ENCODE assay signal across 9 mouse cellular contexts in the genomic region with DNA sequence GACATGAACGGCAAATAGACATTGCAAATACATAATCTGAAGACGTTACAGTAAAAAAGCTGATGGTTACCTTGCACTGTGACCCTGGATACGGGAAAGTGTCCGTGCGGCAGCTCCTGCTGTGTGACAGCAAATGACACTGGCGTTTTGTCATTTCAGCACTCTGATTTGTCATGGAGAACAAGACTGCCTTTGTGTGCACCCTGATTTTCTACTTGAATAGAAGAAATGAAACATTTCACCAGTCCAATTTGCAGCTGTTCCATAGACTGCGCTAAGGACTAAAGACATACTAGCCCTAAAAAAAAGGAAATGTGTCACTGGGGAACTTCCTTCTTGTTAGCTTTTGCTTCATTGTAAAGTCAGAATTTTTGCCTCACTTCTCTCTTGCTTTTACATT. TPM values are rescaled to one million over a fixed set of nuclear protein-coding genes. Genes with fewer than 3 reads are reported as not detected.
A peak's percentile ranks its signal among the peaks of the same experiment; 100 is the strongest.
DNase-seq lines count a peak whose midpoint lies in the region; ATAC-seq and TF ChIP-seq lines count a peak whose summit lies in the region.
"Had no signal": no experiment of that assay in that cellular context is flagged by ENCODE, and none has a peak within 500 bp of the region (broad histone marks: within the 10 kb centered on the region; RNA-seq: fewer than 3 reads in every experiment).

A gene (minus strand): TSS at position 168 of the 400 bp plus-strand sequence.

- TF ChIP-seq POLR2A in testis, adult 2 months (IDR thresholded peaks at IDR 0.05; ENCODE audit: control insufficient read depth, low read depth, low read length) = no peak

- H3K27ac ChIP-seq in forebrain, embryonic 11.5 days (ENCODE audit: low read depth, low read length) = no peak within 1 kb of the TSS
- H3K27ac ChIP-seq in forebrain, embryonic 10.5 days = no peak within 1 kb of the TSS
- 0 out of 2 replicates have a peak within 1 kb of the TSS, but pooled peaks have one; percentile 6 for H3K27ac ChIP-seq in testis, adult 2 months (ENCODE audit: control insufficient read depth, insufficient read depth, low read depth, low read length)

- TF ChIP-seq CTCF in testis, adult 2 months (IDR thresholded peaks at IDR 0.05; ENCODE audit: control insufficient read depth, insufficient read depth, insufficient replicate concordance, low read depth, low read length) = no peak

- H3K36me3 ChIP-seq in forebrain, embryonic 11.5 days (ENCODE audit: control insufficient read depth, insufficient read depth, low read length) = no peaks in the 10 kb centered on the region
- peaks cover 8% of the 10 kb centered on the region for H3K36me3 ChIP-seq in forebrain, embryonic 10.5 days (replicated peaks)
- H3K36me3 ChIP-seq in testis, adult 2 months (ENCODE audit: control insufficient read depth, insufficient read depth, low read length) = no peaks in the 10 kb centered on the region

- H3K9ac ChIP-seq in forebrain, embryonic 11.5 days (ENCODE audit: low read length) = no peak within 1 kb of the TSS

- no peaks in the 10 kb centered on the region for H3K9me3 ChIP-seq in forebrain, embryonic 11.5 days (ENCODE audit: control insufficient read depth, low read length)
- H3K9me3 ChIP-seq in forebrain, embryonic 10.5 days = no peaks in the 10 kb centered on the region

- H3K4me2 ChIP-seq in forebrain, embryonic 11.5 days (ENCODE audit: low read depth, low read length, severe bottlenecking) = 0 out of 2 replicates have a peak within 1 kb of the TSS, but pooled peaks have one; percentile 5

- WGBS in forebrain, embryonic 11.5 days = 18% methylated on average over 7 of the region's 7 CpGs
- WGBS in forebrain, embryonic 10.5 days = 36% methylated on average over 7 of the region's 7 CpGs

- H3K4me3 ChIP-seq in forebrain, embryonic 11.5 days (ENCODE audit: low read depth, low read length) = no peak within 1 kb of the TSS
- no peak within 1 kb of the TSS for H3K4me3 ChIP-seq in forebrain, embryonic 10.5 days
- H3K4me3 ChIP-seq in testis, adult 2 months (ENCODE audit: control insufficient read depth, low read depth, low read length) = no peak within 1 kb of the TSS

- ATAC-seq in forebrain, embryonic 11.5 days (replicated peaks; ENCODE audit: low FRiP score) = peak; percentile 29; the same call in 1 of the 2 replicates
- no peak for ATAC-seq in megakaryocyte-erythroid progenitor cell, adult 5-6 weeks (replicated peaks; ENCODE audit: low FRiP score, low TSS enrichment, poor library complexity, severe bottlenecking)

- no peaks in the 10 kb centered on the region for H3K27me3 ChIP-seq in forebrain, embryonic 11.5 days (ENCODE audit: control insufficient read depth, insufficient read depth, low read length)
- no peaks in the 10 kb centered on the region for H3K27me3 ChIP-seq in forebrain, embryonic 10.5 days (ENCODE audit: poor library complexity, severe bottlenecking)
- no peaks in the 10 kb centered on the region for H3K27me3 ChIP-seq in testis, adult 2 months (ENCODE audit: control insufficient read depth, insufficient read depth, low read length)

- no peak for DNase-seq in forebrain, embryonic 11.5 days (ENCODE audit: low spot score)
- no peak for DNase-seq in forebrain, embryonic 10.5 days (ENCODE audit: extremely low spot score, low spot score)
- no peak for DNase-seq in testis, postnatal 10 days (ENCODE audit: low spot score)
- DNase-seq in layer of hippocampus, postnatal 36 days = no peak
- DNase-seq in skeletal muscle tissue, adult 2 months (ENCODE audit: low read depth, low spot score) = peak; percentile 20
- DNase-seq in ovary, postnatal 36 days (ENCODE audit: low spot score) = no peak
- DNase-seq: kidney, postnatal 36 days had no signal

- H3K4me1 ChIP-seq in forebrain, embryonic 11.5 days (replicated peaks; ENCODE audit: control insufficient read depth, insufficient read depth, low read length) = peaks cover 5% of the 10 kb centered on the region
- H3K4me1 ChIP-seq in forebrain, embryonic 10.5 days = peaks cover 32% of the 10 kb centered on the region
- peaks cover 3% of the 10 kb centered on the region; the same call in 1 of the 2 replicates for H3K4me1 ChIP-seq in testis, adult 2 months (ENCODE audit: control insufficient read depth, insufficient read depth, low read length)

RNA-seq across cellular contexts. Expression of the gene that starts here (rescaled TPM):
- 1.9 and 2.0 TPM in 2 replicates for polyA plus RNA-seq in forebrain, embryonic 11.5 days (2014; fragmentation: Nextera tagmentation; extraction: Ambion mirVana)
- 0.62 and 0.63 TPM in 2 replicates for polyA plus RNA-seq in forebrain, embryonic 10.5 days (2016; fragmentation: Nextera tagmentation; extraction: Ambion mirVana)
- polyA plus RNA-seq in testis, adult 2 months (2012; rRNA removed) = 0.43 and 1.6 TPM in 2 replicates
- total RNA-seq in layer of hippocampus, postnatal 36 days (2021) = 10 to 100 TPM; 43.1 to 46.3 TPM
- not detected in 2 replicates for total RNA-seq in megakaryocyte-erythroid progenitor cell, adult 5-6 weeks (2014; fragmentation: Nextera tagmentation)
- total RNA-seq in megakaryocyte-erythroid progenitor cell, adult 5-6 weeks (2017) = not detected in 2 replicates

Comparison
In these comparisons a context has a peak if more than half of its experiments do, and no peak if none do; other contexts are left out.
1. RNA of the gene that starts here (total RNA-seq): 43.1 to 46.3 TPM in layer of hippocampus, postnatal 36 days; not detected in megakaryocyte-erythroid progenitor cell, adult 5-6 weeks; every median in the first group is over 10 times any median in the second.